Mouse (Mus musculus) inflammation-experienced regulatory T-cells, adult 6 months (primary cell): Measurements from ENCODE around the gene Pheta1. TPM values are rescaled to one million over a fixed set of nuclear protein-coding genes. Genes with fewer than 3 reads are reported as not detected.

Experiments used
- ATAC-seq: one replicate; pipeline ENCODE4 v1.8.0; 2017
- polyA plus RNA-seq, 3 experiments: library from polyadenylated mRNA; unstranded; fragments of 100-300 nt; shearing (Covaris generic); gene quantifications; one replicate each; pipeline ENCODE4 v1.2.1; 2017

Gene Pheta1
- polyA plus RNA-seq, 3 experiments from 2014 or later, result 0.25 to 1.5 (median 1.0) TPM

GRCm38 (mm10) chr5:121894647-121895046, 45.9 kb downstream of the Pheta1 start:
- ATAC-seq, result no peak

GRCm38 (mm10) chr5:121895117-121895756, 46.5 kb downstream of the Pheta1 start:
- no peak for ATAC-seq

- ATAC-seq, result no peak
Measured at GRCm38 (mm10) chr5:121902809-121903745, 54.3 kb downstream of the Pheta1 start.

Other genes starting within 250 kb of the Pheta1 start
- 1 to 10 TPM; 1.3 to 3.3 (median 1.7) TPM for gene Acad12, start 230.0 kb upstream of the Pheta1 start, polyA plus RNA-seq
- 1 to 10 TPM in 2 of 3 experiments, under 1 TPM in 1; 0.93 to 5.7 (median 5.6) TPM for gene Acad10, start 188.5 kb upstream of the Pheta1 start, polyA plus RNA-seq
- 10 to 100 TPM in 2 of 3 experiments, 1 to 10 TPM in 1; 9.6 to 14.4 (median 13.5) TPM for gene Brap, start 188.4 kb upstream of the Pheta1 start, polyA plus RNA-seq
- 10 to 100 TPM; 18.4 to 48.0 (median 35.1) TPM for gene Atxn2, start 137.6 kb upstream of the Pheta1 start, polyA plus RNA-seq
- gene Sh2b3, start 11.3 kb upstream of the Pheta1 start, polyA plus RNA-seq, result 10 to 100 TPM in 2 of 3 experiments, 1 to 10 TPM in 1; 4.6 to 15.4 (median 13.6) TPM
- under 1 TPM in 1 of 3 experiments, not detected in 2; 0.09 TPM for gene Cux2, start 201.1 kb downstream of the Pheta1 start, polyA plus RNA-seq